Mouse (Mus musculus) megakaryocyte, embryonic 14.5 days (primary cell): Measurements from ENCODE around the gene Fam131b.

Experiments used
- FLI1 ChIP-seq: IDR thresholded peaks from 2 replicates; pipeline ENCODE4 v1.6.1; 2012; ENCODE audit warnings: low read length, inconsistent platforms, mixed read lengths
- GATA1 ChIP-seq: IDR thresholded peaks from 3 replicates; pipeline ENCODE4 v1.6.1; 2012; ENCODE audit warnings: mixed read lengths, low read length, inconsistent platforms, borderline replicate concordance

GRCm38 (mm10) chr6:42364066-42364465, 39.6 kb upstream of the Fam131b start:
- TF ChIP-seq GATA1, result no peak
- no peak for TF ChIP-seq FLI1
